ENCODE assay signal across 7 mouse cellular contexts in the genomic region with DNA sequence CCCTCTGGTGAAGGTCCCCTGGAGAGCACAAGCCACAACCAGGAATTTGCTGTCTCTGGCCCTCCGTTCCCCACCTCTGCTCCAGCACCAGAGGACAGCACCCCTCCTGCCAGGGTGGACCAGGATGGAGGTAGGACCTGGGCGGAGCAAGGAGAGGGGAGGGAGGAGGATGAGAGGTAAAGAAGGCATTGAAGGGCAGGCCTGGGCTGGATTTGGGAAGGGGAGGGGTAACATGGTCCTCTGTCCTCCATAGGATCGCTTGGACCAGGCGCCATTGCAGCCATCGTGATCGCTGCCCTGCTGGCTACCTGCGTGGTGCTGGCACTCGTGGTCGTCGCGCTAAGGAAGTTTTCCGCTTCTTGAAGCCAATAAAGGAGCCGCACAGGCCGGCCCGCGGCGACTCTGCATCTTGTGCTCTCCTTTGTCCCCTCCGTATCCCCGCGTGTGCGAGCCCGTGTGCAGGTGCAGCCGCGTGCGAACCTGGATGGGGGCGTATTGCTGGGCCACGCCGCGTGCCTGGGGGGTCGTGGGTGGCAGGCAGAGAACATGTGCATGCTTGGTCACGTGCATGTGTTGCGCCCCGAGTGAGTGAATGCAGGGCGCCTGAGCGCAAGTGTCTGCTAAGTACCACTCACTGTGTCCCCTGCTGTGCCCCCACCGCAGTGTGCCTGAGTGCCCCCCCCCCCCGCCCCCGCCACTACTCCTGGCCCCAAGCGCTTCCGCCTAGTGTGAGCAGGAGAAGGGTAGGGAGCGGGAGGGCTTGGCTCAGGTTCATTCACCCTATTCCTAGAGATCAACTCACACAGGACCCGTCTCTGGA. TPM values are rescaled to one million over a fixed set of nuclear protein-coding genes. Genes with fewer than 3 reads are reported as not detected.
DNase-seq lines count a peak whose midpoint lies in the region; ATAC-seq lines count a peak whose summit lies in the region.

No protein-coding gene starts in this region.

- H3K4me1 ChIP-seq in forebrain, embryonic 16.5 days (replicated peaks; ENCODE audit: control insufficient read depth, insufficient read depth, low read length), result peaks cover 9% of the 10 kb centered on the region

- peak overlapping the region; percentile 44 for H3K4me3 ChIP-seq in forebrain, embryonic 16.5 days (replicated peaks; ENCODE audit: low read length)

- peak; percentile 54 for ATAC-seq in forebrain, embryonic 16.5 days

- 3% methylated on average over 42 of the region's 42 CpGs for WGBS in forebrain, embryonic 16.5 days

- DNase-seq in retina, postnatal 1 day, result peak; percentile 54
- DNase-seq in retina, embryonic 14.5 days (ENCODE audit: low spot score), result no peak
- peak; percentile 68 to 86 for DNase-seq in left cerebral cortex, adult 8-10 months (ENCODE audit: low spot score in 2 of 2)
- DNase-seq in right cerebral cortex, adult 18-20 months, result peak; percentile 86
- DNase-seq in adipocyte (ENCODE audit: low spot score), result no peak
- no peak for DNase-seq in gastrocnemius, adult 8-10 months (ENCODE audit: low spot score in 2 of 2)

- H3K27ac ChIP-seq in forebrain, embryonic 16.5 days (ENCODE audit: low read length), result no peak overlapping the region

- H3K9me3 ChIP-seq in forebrain, embryonic 16.5 days (ENCODE audit: control insufficient read depth, low read length), result no peaks in the 10 kb centered on the region

- H3K4me2 ChIP-seq in forebrain, embryonic 16.5 days (ENCODE audit: low read length), result peak overlapping the region; percentile 83

- no peaks in the 10 kb centered on the region for H3K36me3 ChIP-seq in forebrain, embryonic 16.5 days (ENCODE audit: control insufficient read depth, insufficient read depth)

- peaks cover 8% of the 10 kb centered on the region for H3K27me3 ChIP-seq in forebrain, embryonic 16.5 days (replicated peaks; ENCODE audit: control insufficient read depth, insufficient read depth, low read length)

- peak overlapping the region; percentile 53 for H3K9ac ChIP-seq in forebrain, embryonic 16.5 days (replicated peaks; ENCODE audit: low read depth, low read length)

RNA-seq across cellular contexts. Expression of a gene that starts 5.2 kb away (rescaled TPM):
- not detected in 2 replicates for polyA plus RNA-seq in forebrain, embryonic 16.5 days (2015; fragmentation: Nextera tagmentation; extraction: Ambion mirVana)
- 1 to 10 TPM in 1 of 4 experiments, not detected in 3; 1.2 TPM for total RNA-seq in left cerebral cortex, adult 8-10 months (2022)
- total RNA-seq in gastrocnemius, adult 8-10 months (2022), result not detected

RNA-seq across cellular contexts. Expression of a gene that starts 34.4 kb away (rescaled TPM):
- 0.20 and 0.56 TPM in 2 replicates for polyA plus RNA-seq in forebrain, embryonic 16.5 days (2015; fragmentation: Nextera tagmentation; extraction: Ambion mirVana)
- total RNA-seq in left cerebral cortex, adult 8-10 months (2022), result 1 to 10 TPM; 6.7 to 8.0 (median 7.6) TPM
- total RNA-seq in gastrocnemius, adult 8-10 months (2022), result 10 to 100 TPM in 3 of 4 experiments, 1 to 10 TPM in 1; 8.7 to 15.9 (median 12.2) TPM

Comparison
In these comparisons a context has a peak if more than half of its experiments do, and no peak if none do; other contexts are left out.
1. DNase-seq: peak in retina, postnatal 1 day (single experiment), left cerebral cortex, adult 8-10 months (2 of 2) and right cerebral cortex, adult 18-20 months (single experiment); none in retina, embryonic 14.5 days (single experiment), adipocyte (single experiment) and gastrocnemius, adult 8-10 months (0 of 2).